Comparison of ENCODE assay signal across 14 mouse cellular contexts in genomic region chr11:22846960-22847731, GRCm38 (mm10). TPM values are rescaled to one million over a fixed set of nuclear protein-coding genes. Genes with fewer than 3 reads are reported as not detected.
DNase-seq lines count a peak whose midpoint lies in the region; ATAC-seq and TF ChIP-seq lines count a peak whose summit lies in the region.
"Had no signal": no experiment of that assay in that cellular context is flagged by ENCODE, and none has a peak within 500 bp of the region (broad histone marks: within the 10 kb centered on the region; RNA-seq: fewer than 3 reads in every experiment).

No protein-coding gene starts in this region.

- H3K79me2 ChIP-seq in MEL (ENCODE audit: control insufficient read depth, insufficient read depth, low read length, poor library complexity): peaks cover 73% of the 10 kb centered on the region
- H3K79me2 ChIP-seq in macrophage (ENCODE audit: inconsistent target): peaks cover 97% of the 10 kb centered on the region

- no peak for TF ChIP-seq RAD21 in MEL (IDR thresholded peaks at IDR 0.05; ENCODE audit: low read depth, low read length)

- no peak overlapping the region for H3K4me2 ChIP-seq in kidney, postnatal 0 days (ENCODE audit: low read length)
- H3K4me2 ChIP-seq in hindbrain, postnatal 0 days (ENCODE audit: low read depth, low read length): no peak overlapping the region
- H3K4me2 ChIP-seq: forebrain, embryonic 12.5 days; heart, embryonic 15.5 days; hindbrain, embryonic 13.5 days; midbrain, embryonic 15.5 days; neural tube, embryonic 12.5 days had no signal

- H3K4me3 ChIP-seq in kidney, adult 2 months (ENCODE audit: insufficient read depth, low read depth, low read length): no peak overlapping the region
- H3K4me3 ChIP-seq in MEL (ENCODE audit: control insufficient read depth in 1 of 2, insufficient read depth in 1 of 2, low read depth in 2 of 2, low read length in 2 of 2) (peak overlapping the region; percentile 4 to 8; a peak in 2 of 4 replicates), macrophage (ENCODE audit: inconsistent target) (no peak overlapping the region)
- no peak overlapping the region for H3K4me3 ChIP-seq in kidney, postnatal 0 days (replicated peaks; ENCODE audit: low read depth, low read length)
- no peak overlapping the region for H3K4me3 ChIP-seq in hindbrain, postnatal 0 days (ENCODE audit: low read length)
- H3K4me3 ChIP-seq: forebrain, embryonic 12.5 days; heart, embryonic 15.5 days; hindbrain, embryonic 13.5 days; midbrain, embryonic 15.5 days; neural tube, embryonic 12.5 days had no signal

- TF ChIP-seq EP300 in MEL (IDR thresholded peaks at IDR 0.05; ENCODE audit: low read depth in 1 of 2, low read length in 2 of 2): peak; percentile 91 to 96

- no peak for TF ChIP-seq POLR2A in kidney, adult 2 months (IDR thresholded peaks at IDR 0.05; ENCODE audit: low read depth, low read length)
- TF ChIP-seq POLR2A in MEL (IDR thresholded peaks at IDR 0.05; ENCODE audit: control insufficient read depth in 1 of 2, insufficient read depth in 1 of 2, low read depth in 1 of 2, low read length in 2 of 2, poor library complexity in 1 of 2): no peak

- H3K27me3 ChIP-seq in kidney, adult 2 months (replicated peaks; ENCODE audit: control insufficient read depth, insufficient read depth, low read length): no peaks in the 10 kb centered on the region
- no peaks in the 10 kb centered on the region for H3K27me3 ChIP-seq in MEL (ENCODE audit: control insufficient read depth in 1 of 2, insufficient read depth in 2 of 2, low read length in 2 of 2)
- no peaks in the 10 kb centered on the region for H3K27me3 ChIP-seq in kidney, postnatal 0 days (ENCODE audit: insufficient read depth, low read length)
- no peaks in the 10 kb centered on the region for H3K27me3 ChIP-seq in hindbrain, postnatal 0 days (ENCODE audit: insufficient read depth, low read length)
- H3K27me3 ChIP-seq: forebrain, embryonic 12.5 days; heart, embryonic 15.5 days; hindbrain, embryonic 13.5 days; midbrain, embryonic 15.5 days; neural tube, embryonic 12.5 days had no signal

- no peaks in the 10 kb centered on the region for H3K9me3 ChIP-seq in MEL (replicated peaks; ENCODE audit: insufficient read depth, low read length)
- H3K9me3 ChIP-seq in kidney, postnatal 0 days (replicated peaks; ENCODE audit: low read length): no peaks in the 10 kb centered on the region
- H3K9me3 ChIP-seq in hindbrain, postnatal 0 days (ENCODE audit: low read length): no peaks in the 10 kb centered on the region
- H3K9me3 ChIP-seq: forebrain, embryonic 12.5 days; heart, embryonic 15.5 days; hindbrain, embryonic 13.5 days; midbrain, embryonic 15.5 days; neural tube, embryonic 12.5 days had no signal

- peak overlapping the region; percentile 52 for H3K9ac ChIP-seq in MEL (ENCODE audit: control insufficient read depth, low read depth, low read length, poor library complexity, severe bottlenecking)
- H3K9ac ChIP-seq in kidney, postnatal 0 days (ENCODE audit: low read depth, low read length): no peak overlapping the region
- no peak overlapping the region for H3K9ac ChIP-seq in hindbrain, postnatal 0 days (replicated peaks; ENCODE audit: low read length)
- H3K9ac ChIP-seq: forebrain, embryonic 12.5 days; heart, embryonic 15.5 days; hindbrain, embryonic 13.5 days; midbrain, embryonic 15.5 days; neural tube, embryonic 12.5 days had no signal

- no peaks in the 10 kb centered on the region for H3K36me3 ChIP-seq in kidney, adult 2 months (ENCODE audit: control insufficient read depth, insufficient read depth, low read length)
- H3K36me3 ChIP-seq in MEL (ENCODE audit: control insufficient read depth in 1 of 2, insufficient read depth in 2 of 2, low read length in 2 of 2) (peaks cover 0 to 96% of the 10 kb centered on the region in 2 experiments; a peak in 2 of 4 replicates), macrophage (ENCODE audit: inconsistent target) (no peaks in the 10 kb centered on the region)
- H3K36me3 ChIP-seq in kidney, postnatal 0 days (ENCODE audit: insufficient read depth, low read length): no peaks in the 10 kb centered on the region
- H3K36me3 ChIP-seq in hindbrain, postnatal 0 days (ENCODE audit: insufficient read depth, low read length): no peaks in the 10 kb centered on the region
- H3K36me3 ChIP-seq: forebrain, embryonic 12.5 days; heart, embryonic 15.5 days; hindbrain, embryonic 13.5 days; midbrain, embryonic 15.5 days; neural tube, embryonic 12.5 days had no signal

- ATAC-seq in kidney, postnatal 0 days (replicated peaks; ENCODE audit: low FRiP score, low read depth): peak; percentile 79
- ATAC-seq in hindbrain, postnatal 0 days: no peak
- ATAC-seq: midbrain, embryonic 15.5 days had no signal

- WGBS in kidney, adult 2 months: 22% methylated on average over 8 of the region's 8 CpGs
- WGBS in kidney, postnatal 0 days: 34% methylated on average over 8 of the region's 8 CpGs
- 87% methylated on average over 8 of the region's 8 CpGs for WGBS in macrophage (ENCODE audit: missing documents)
- WGBS in hindbrain, postnatal 0 days: 69% methylated on average over 8 of the region's 8 CpGs

- TF ChIP-seq CTCF in kidney, adult 2 months (conservative IDR thresholded peaks at IDR 0.05; ENCODE audit: insufficient read depth, insufficient read length, low read depth, low read length): no peak
- TF ChIP-seq CTCF in MEL (IDR thresholded peaks at IDR 0.05 in 2 of 3, conservative IDR thresholded peaks at IDR 0.05 in 1 of 3; ENCODE audit: control insufficient read depth in 1 of 3, insufficient read depth in 1 of 3, low read depth in 2 of 3, low read length in 3 of 3, poor library complexity in 1 of 3, severe bottlenecking in 1 of 3): no peak
- TF ChIP-seq CTCF in kidney, postnatal 0 days (IDR thresholded peaks at IDR 0.05; ENCODE audit: low read depth): no peak
- TF ChIP-seq CTCF in hindbrain, postnatal 0 days (IDR thresholded peaks at IDR 0.05; ENCODE audit: low read depth): no peak

- peak; percentile 88 for DNase-seq in kidney, adult 2 months
- no peak for DNase-seq in kidney, adult 18-20 months
- DNase-seq in MEL (ENCODE audit: low read depth, low spot score) (peak; percentile 83), MN1 (ENCODE audit: low spot score) (no peak)
- no peak for DNase-seq in kidney, postnatal 0 days (ENCODE audit: low spot score)
- no peak for DNase-seq in hindbrain, postnatal 0 days (ENCODE audit: low spot score)
- no peak for DNase-seq in adrenal gland, postnatal 4 days (ENCODE audit: low spot score in 2 of 2)
- DNase-seq: layer of hippocampus, adult 9-11 months had no signal

- peak overlapping the region; percentile 98 for H3K27ac ChIP-seq in kidney, adult 2 months (ENCODE audit: insufficient read depth, low read depth, low read length)
- peak overlapping the region; percentile 91 for H3K27ac ChIP-seq in MEL (ENCODE audit: control insufficient read depth, low read depth, low read length)
- peak overlapping the region; percentile 64 for H3K27ac ChIP-seq in kidney, postnatal 0 days
- 0 out of 2 replicates have a peak overlapping the region, but pooled peaks have one; percentile 87 for H3K27ac ChIP-seq in macrophage
- no peak overlapping the region for H3K27ac ChIP-seq in hindbrain, postnatal 0 days
- H3K27ac ChIP-seq: forebrain, embryonic 12.5 days; hindbrain, embryonic 13.5 days; midbrain, embryonic 15.5 days; neural tube, embryonic 12.5 days had no signal

- peaks cover 79% of the 10 kb centered on the region for H3K4me1 ChIP-seq in kidney, adult 2 months (ENCODE audit: control insufficient read depth, insufficient read depth, low read length)
- H3K4me1 ChIP-seq in MEL (ENCODE audit: control insufficient read depth in 1 of 2, insufficient read depth in 2 of 2, low read length in 2 of 2): peaks cover 69 to 75% of the 10 kb centered on the region in 2 experiments
- H3K4me1 ChIP-seq in kidney, postnatal 0 days (replicated peaks; ENCODE audit: insufficient read depth, low read length): peaks cover 49% of the 10 kb centered on the region
- H3K4me1 ChIP-seq in hindbrain, postnatal 0 days (ENCODE audit: insufficient read depth, low read length): peaks cover 11% of the 10 kb centered on the region; the same call in 1 of the 2 replicates
- H3K4me1 ChIP-seq: forebrain, embryonic 12.5 days; midbrain, embryonic 15.5 days had no signal

TF ChIP-seq in MEL, 35 proteins besides CTCF, POLR2A, EP300 and RAD21 (continues in another document):
- TF ChIP-seq CHD2 (IDR thresholded peaks at IDR 0.05; ENCODE audit: low read length) (no peak), ZC3H11A (IDR thresholded peaks at IDR 0.05; ENCODE audit: low read depth, low read length) (no peak), MXI1 (IDR thresholded peaks at IDR 0.05; ENCODE audit: low read depth, low read length) (peak; percentile 83; the same call in 1 of the 2 replicates), GATA1 (IDR thresholded peaks at IDR 0.05; ENCODE audit: low read depth, low read length) (peak; percentile 91), TCF12 (IDR thresholded peaks at IDR 0.05; ENCODE audit: low read depth, low read length) (peak; percentile 95), MAFK (IDR thresholded peaks at IDR 0.05; ENCODE audit: borderline replicate concordance, low read depth, low read length) (no peak; the same call in 1 of the 2 replicates), USF2 (IDR thresholded peaks at IDR 0.05; ENCODE audit: borderline replicate concordance in 1 of 2, insufficient read depth in 1 of 2, low read depth in 1 of 2, low read length in 2 of 2) (no peak), ZMIZ1 (IDR thresholded peaks at IDR 0.05; ENCODE audit: low read depth, low read length) (0 out of 2 replicates have a peak, but pooled peaks have one; percentile 42), NRF1 (IDR thresholded peaks at IDR 0.05; ENCODE audit: insufficient read depth, low read depth, low read length, poor library complexity, severe bottlenecking) (no peak), RCOR1 (IDR thresholded peaks at IDR 0.05; ENCODE audit: low read depth, low read length) (peak; percentile 73), TBP (IDR thresholded peaks at IDR 0.05; ENCODE audit: low read depth, low read length) (peak; percentile 48; the same call in 1 of the 2 replicates)

RNA-seq across cellular contexts. Expression of gene B3gnt2, which starts 13.6 kb away (rescaled TPM):
- polyA plus RNA-seq in kidney, adult 2 months (2012; rRNA removed): 19.5 and 21.0 TPM in 2 replicates
- 36.7 and 36.8 TPM in 2 replicates for total RNA-seq in MEL (2012; rRNA removed)
- polyA plus RNA-seq in MEL (2012; ENCODE audit: insufficient read depth in 1 of 2, insufficient read length in 2 of 2, low read depth in 1 of 2, low replicate concordance in 2 of 2, missing spikeins in 1 of 2) (10 to 100 TPM in 1 of 2 experiments, not detected in 1; 66.4 TPM), macrophage (2018) (41.8 to 69.9 TPM (median 65.2 TPM) in 3 replicates)
- 20.7 and 22.5 TPM in 2 replicates for polyA plus RNA-seq in kidney, postnatal 0 days (2015; fragmentation: Nextera tagmentation; extraction: Ambion mirVana)
- total RNA-seq in macrophage (2018; cell fraction: chromatin; rRNA removed): 100 to 1,000 TPM in 9 of 26 experiments, 10 to 100 TPM in 17; 43.8 to 185 (median 90.5) TPM
- 100 to 1,000 TPM in 22 of 26 experiments, 10 to 100 TPM in 4; 85.2 to 192 (median 117) TPM for total RNA-seq in macrophage (2018; cell fraction: cytosol; rRNA removed)
- total RNA-seq in macrophage (2018; cell fraction: nucleus; rRNA removed): 100 to 1,000 TPM in 25 of 26 experiments, 10 to 100 TPM in 1; 81.7 to 283 (median 169) TPM
- 4.8 and 9.2 TPM in 2 replicates for total RNA-seq in hindbrain, postnatal 0 days (2014; rRNA removed)
- 2.9 and 4.5 TPM in 2 replicates for polyA plus RNA-seq in hindbrain, postnatal 0 days (2015; fragmentation: Nextera tagmentation; extraction: Ambion mirVana)
- total RNA-seq in adrenal gland, postnatal 4 days (2021): 10 to 100 TPM; 52.7 to 60.0 TPM

Comparison
In these comparisons a context has a peak if more than half of its experiments do, and no peak if none do; other contexts are left out.
1. DNase-seq: peak in kidney, adult 2 months (single experiment) and MEL (single experiment); none in kidney, adult 18-20 months (single experiment), kidney, postnatal 0 days (single experiment), hindbrain, postnatal 0 days (single experiment), adrenal gland, postnatal 4 days (0 of 2) and MN1 (single experiment).
2. H3K4me3 ChIP-seq: peak in MEL (2 of 2); none in kidney, adult 2 months (single experiment), kidney, postnatal 0 days (single experiment), macrophage (single experiment) and hindbrain, postnatal 0 days (single experiment).